Mouse (Mus musculus): Measurements from ENCODE around the gene Rbbp9. TPM values are rescaled to one million over a fixed set of nuclear protein-coding genes. Genes with fewer than 3 reads are reported as not detected.
A peak's percentile ranks its signal among the peaks of the same experiment; 100 is the strongest.

Gene Rbbp9
- polyA plus RNA-seq, 1 experiment, result not detected

- 90% methylated on average over 3 of the region's 3 CpGs for WGBS
- H3K4me1 ChIP-seq (ENCODE audit: control insufficient read depth, insufficient read depth, low read length), result no peaks in the 10 kb centered on the region
Measured at GRCm38 (mm10) chr2:144553905-144554304, 3.2 kb upstream of the Rbbp9 start.

GRCm38 (mm10) chr2:144547559-144547958 is 3.1 kb downstream of the Rbbp9 start:
- 77% methylated on average over 4 of the region's 4 CpGs for WGBS
- no peak for TF ChIP-seq CTCF (IDR thresholded peaks at IDR 0.05; ENCODE audit: insufficient read depth, low read depth, low read length)
- no peak for TF ChIP-seq POLR2A (IDR thresholded peaks at IDR 0.05; ENCODE audit: insufficient read depth, low read depth, low read length)
- Histone ChIP-seq H3K4me3 (ENCODE audit: insufficient read depth, low read depth, low read length) (no peak overlapping the region), H3K27ac (ENCODE audit: insufficient read depth, low read depth, low read length) (no peak overlapping the region), H3K4me1 (ENCODE audit: control insufficient read depth, insufficient read depth, low read length) (no peaks in the 10 kb centered on the region)

More at GRCm38 (mm10) chr2:144553905-144554304, 3.2 kb upstream of the Rbbp9 start:
- no peak for TF ChIP-seq POLR2A (IDR thresholded peaks at IDR 0.05; ENCODE audit: insufficient read depth, low read depth, low read length)
- TF ChIP-seq CTCF (IDR thresholded peaks at IDR 0.05; ENCODE audit: insufficient read depth, low read depth, low read length), result no peak
- Histone ChIP-seq H3K4me3 (ENCODE audit: insufficient read depth, low read depth, low read length) (no peak overlapping the region), H3K27ac (ENCODE audit: insufficient read depth, low read depth, low read length) (no peak overlapping the region)

- H3K4me3 ChIP-seq (ENCODE audit: insufficient read depth, low read depth, low read length), result no peak overlapping the region
- no peak overlapping the region for H3K27ac ChIP-seq (ENCODE audit: insufficient read depth, low read depth, low read length)
- TF ChIP-seq POLR2A (IDR thresholded peaks at IDR 0.05; ENCODE audit: insufficient read depth, low read depth, low read length), result no peak
- TF ChIP-seq CTCF (IDR thresholded peaks at IDR 0.05; ENCODE audit: insufficient read depth, low read depth, low read length), result no peak
- WGBS, result 31% methylated on average over 1 of the region's 1 CpGs
- H3K4me1 ChIP-seq (ENCODE audit: control insufficient read depth, insufficient read depth, low read length), result no peaks in the 10 kb centered on the region
Measured at GRCm38 (mm10) chr2:144545481-144545880, 5.2 kb downstream of the Rbbp9 start.

- no peak overlapping the region for H3K27ac ChIP-seq (ENCODE audit: insufficient read depth, low read depth, low read length)
- no peak for TF ChIP-seq POLR2A (IDR thresholded peaks at IDR 0.05; ENCODE audit: insufficient read depth, low read depth, low read length)
- no peak for TF ChIP-seq CTCF (IDR thresholded peaks at IDR 0.05; ENCODE audit: insufficient read depth, low read depth, low read length)
- 89% methylated on average over 2 of the region's 2 CpGs for WGBS
- H3K4me3 ChIP-seq (ENCODE audit: insufficient read depth, low read depth, low read length), result no peak overlapping the region
- no peaks in the 10 kb centered on the region for H3K4me1 ChIP-seq (ENCODE audit: control insufficient read depth, insufficient read depth, low read length)
Measured at GRCm38 (mm10) chr2:144545061-144545460, 5.6 kb downstream of the Rbbp9 start.

GRCm38 (mm10) chr2:144544630-144545029 is 6.0 kb downstream of the Rbbp9 start:
- Histone ChIP-seq H3K4me1 (ENCODE audit: control insufficient read depth, insufficient read depth, low read length) (no peaks in the 10 kb centered on the region), H3K4me3 (ENCODE audit: insufficient read depth, low read depth, low read length) (no peak overlapping the region), H3K27ac (ENCODE audit: insufficient read depth, low read depth, low read length) (no peak overlapping the region)
- 54% methylated on average over 6 of the region's 6 CpGs for WGBS
- TF ChIP-seq CTCF (IDR thresholded peaks at IDR 0.05; ENCODE audit: insufficient read depth, low read depth, low read length) (no peak), POLR2A (IDR thresholded peaks at IDR 0.05; ENCODE audit: insufficient read depth, low read depth, low read length) (no peak)

- H3K27ac ChIP-seq (ENCODE audit: insufficient read depth, low read depth, low read length), result no peak overlapping the region
- 88% methylated on average over 6 of the region's 6 CpGs for WGBS
- H3K4me1 ChIP-seq (ENCODE audit: control insufficient read depth, insufficient read depth, low read length), result no peaks in the 10 kb centered on the region
- TF ChIP-seq CTCF (IDR thresholded peaks at IDR 0.05; ENCODE audit: insufficient read depth, low read depth, low read length) (no peak), POLR2A (IDR thresholded peaks at IDR 0.05; ENCODE audit: insufficient read depth, low read depth, low read length) (no peak)
- no peak overlapping the region for H3K4me3 ChIP-seq (ENCODE audit: insufficient read depth, low read depth, low read length)
Measured at GRCm38 (mm10) chr2:144543670-144544069, 7.0 kb downstream of the Rbbp9 start.

- H3K27ac ChIP-seq (ENCODE audit: insufficient read depth, low read depth, low read length), result no peak overlapping the region
- 93% methylated on average over 4 of the region's 4 CpGs for WGBS
- TF ChIP-seq POLR2A (IDR thresholded peaks at IDR 0.05; ENCODE audit: insufficient read depth, low read depth, low read length) (no peak), CTCF (IDR thresholded peaks at IDR 0.05; ENCODE audit: insufficient read depth, low read depth, low read length) (no peak)
Measured at GRCm38 (mm10) chr2:144541246-144541645, 9.4 kb downstream of the Rbbp9 start.

GRCm38 (mm10) chr2:144537123-144537522 is 13.5 kb downstream of the Rbbp9 start:
- Histone ChIP-seq H3K4me1 (ENCODE audit: control insufficient read depth, insufficient read depth, low read length) (no peaks in the 10 kb centered on the region), H3K4me3 (ENCODE audit: insufficient read depth, low read depth, low read length) (no peak overlapping the region), H3K27ac (ENCODE audit: insufficient read depth, low read depth, low read length) (no peak overlapping the region)
- WGBS, result 92% methylated on average over 7 of the region's 7 CpGs
- TF ChIP-seq POLR2A (IDR thresholded peaks at IDR 0.05; ENCODE audit: insufficient read depth, low read depth, low read length) (no peak), CTCF (IDR thresholded peaks at IDR 0.05; ENCODE audit: insufficient read depth, low read depth, low read length) (no peak)

More at GRCm38 (mm10) chr2:144541246-144541645, 9.4 kb downstream of the Rbbp9 start:
- Histone ChIP-seq H3K4me3 (ENCODE audit: insufficient read depth, low read depth, low read length) (no peak overlapping the region), H3K4me1 (ENCODE audit: control insufficient read depth, insufficient read depth, low read length) (no peaks in the 10 kb centered on the region)

- WGBS, result under 1% methylated on average over 25 of the region's 25 CpGs
- no peak for TF ChIP-seq POLR2A (IDR thresholded peaks at IDR 0.05; ENCODE audit: insufficient read depth, low read depth, low read length)
- TF ChIP-seq CTCF (IDR thresholded peaks at IDR 0.05; ENCODE audit: insufficient read depth, low read depth, low read length), result no peak
- H3K27ac ChIP-seq (ENCODE audit: insufficient read depth, low read depth, low read length), result peak overlapping the region; percentile 93; the same call in 1 of the 2 replicates
- peaks cover 4% of the 10 kb centered on the region for H3K4me1 ChIP-seq (ENCODE audit: control insufficient read depth, insufficient read depth, low read length)
- peak overlapping the region; percentile 60 for H3K4me3 ChIP-seq (ENCODE audit: insufficient read depth, low read depth, low read length)
Measured at GRCm38 (mm10) chr2:144527821-144528174, 22.9 kb downstream of the Rbbp9 start.
